Mouse (Mus musculus) spleen, postnatal 14 days (tissue): ENCODE measurements around the gene Sprr2a1.
"Not testable (repeated sequence)": the region's sequence is repeated elsewhere in the genome, so short reads cannot be mapped to it uniquely, and the experiment has no call there.

Source experiments
- DNase-seq, 2 experiments: peaks; one replicate each; pipeline ENCODE4 v3.0.0; 2021 to 2022; ENCODE audit warnings: low spot score in 2 of 2

Sprr2a1 gene

DNA sequence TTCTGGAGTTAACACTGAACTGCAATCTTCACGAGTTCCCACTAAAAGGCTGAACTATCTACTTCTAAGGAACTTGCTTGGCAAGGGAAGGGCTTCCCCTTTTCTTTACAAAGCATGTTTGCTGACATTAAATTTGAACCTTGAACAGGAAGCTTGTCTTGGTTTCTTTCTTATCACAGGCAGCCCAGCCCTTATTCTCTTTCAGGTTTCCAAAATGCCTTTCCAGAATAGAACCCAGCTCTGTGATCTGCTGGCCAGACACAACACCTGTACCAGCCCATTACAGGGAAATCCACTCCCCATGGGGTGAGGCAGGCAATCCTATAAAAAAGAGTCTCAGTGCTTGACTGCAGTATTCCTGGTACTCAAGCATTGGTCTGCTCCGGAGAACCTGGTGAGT is at the start of gene Sprr2a1, which contains the start of gene Sprr2a2:
TSS of gene Sprr2a1 (plus strand) at position 231 of the 400 bp plus-strand sequence.
TSS of gene Sprr2a2 (plus strand) at position 352 of the 400 bp plus-strand sequence.
- not testable (repeated sequence) for DNase-seq

DNA sequence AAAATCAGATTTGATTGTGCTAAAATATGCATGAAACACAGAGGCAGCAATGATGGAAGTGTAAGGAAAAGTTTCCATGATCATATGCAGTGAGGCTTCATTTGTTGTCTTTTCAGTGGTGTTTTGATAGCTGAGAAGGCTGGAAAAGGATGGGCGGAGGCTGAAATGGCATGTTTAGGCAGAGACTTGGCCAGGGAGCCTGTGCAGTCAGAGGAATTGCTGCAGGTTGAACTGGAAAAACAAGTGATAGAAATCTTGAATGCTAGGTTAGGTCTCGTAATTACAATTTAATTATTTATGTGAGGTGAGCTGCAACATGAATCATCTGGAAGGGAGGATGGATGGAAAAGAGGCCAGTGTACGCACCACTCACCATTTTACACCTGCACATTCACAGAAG is 45.8 kb upstream of the Sprr2a1 start:
- no peak for DNase-seq

DNA sequence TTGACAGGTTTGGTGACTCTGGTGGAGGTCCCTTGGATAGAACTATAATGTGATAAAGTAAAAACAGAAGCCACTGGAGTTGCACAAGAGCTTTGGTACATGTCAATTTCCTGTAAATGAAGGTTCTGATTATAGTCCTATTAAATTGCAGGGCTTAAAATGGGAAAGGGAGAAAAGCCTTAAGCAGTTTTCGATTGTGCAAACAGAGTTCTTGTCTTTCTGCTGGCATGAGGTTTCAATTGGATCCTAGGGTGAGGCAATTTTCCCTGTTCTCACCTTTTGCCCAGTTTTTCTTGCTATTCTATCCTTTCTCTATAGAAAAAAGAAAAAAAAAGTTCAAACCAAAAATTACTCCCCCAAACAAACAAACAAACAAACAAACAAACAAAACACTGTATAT is 38.7 kb upstream of the Sprr2a1 start:
- DNase-seq = no peak

DNA sequence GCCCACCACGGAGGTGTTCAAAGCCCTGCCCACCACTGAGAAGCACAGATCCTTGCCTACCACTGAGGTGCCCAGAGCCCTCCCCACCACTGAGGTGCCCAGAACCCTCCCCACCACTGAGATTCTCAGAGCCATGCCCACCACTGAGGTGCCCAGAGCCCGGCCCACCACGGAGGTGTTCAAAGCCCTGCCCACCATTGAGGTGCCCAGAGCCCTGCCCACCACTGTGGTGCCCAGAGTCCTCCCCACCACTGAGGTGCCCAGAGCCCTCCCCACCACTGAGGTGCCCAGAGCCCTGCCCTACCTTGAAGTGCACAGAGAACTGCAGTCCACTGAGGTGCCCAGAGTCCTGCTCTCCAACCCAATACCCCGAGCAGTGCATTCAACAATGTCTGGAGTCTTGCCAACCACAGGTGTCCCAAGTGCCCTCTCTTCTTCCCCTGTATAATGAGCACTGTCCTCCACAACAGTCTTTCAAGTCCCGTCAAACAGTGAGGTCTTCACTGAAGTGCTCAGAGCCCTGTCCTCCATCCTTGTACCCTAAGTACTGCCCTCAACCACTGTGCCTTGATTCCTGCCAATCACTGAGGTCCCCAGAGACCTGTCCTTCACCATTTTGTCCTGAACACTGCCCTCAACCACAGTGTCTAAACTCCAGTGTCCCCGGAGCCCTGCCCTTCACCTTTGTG is 19.9 kb upstream of the Sprr2a1 start:
- DNase-seq = no peak

DNA sequence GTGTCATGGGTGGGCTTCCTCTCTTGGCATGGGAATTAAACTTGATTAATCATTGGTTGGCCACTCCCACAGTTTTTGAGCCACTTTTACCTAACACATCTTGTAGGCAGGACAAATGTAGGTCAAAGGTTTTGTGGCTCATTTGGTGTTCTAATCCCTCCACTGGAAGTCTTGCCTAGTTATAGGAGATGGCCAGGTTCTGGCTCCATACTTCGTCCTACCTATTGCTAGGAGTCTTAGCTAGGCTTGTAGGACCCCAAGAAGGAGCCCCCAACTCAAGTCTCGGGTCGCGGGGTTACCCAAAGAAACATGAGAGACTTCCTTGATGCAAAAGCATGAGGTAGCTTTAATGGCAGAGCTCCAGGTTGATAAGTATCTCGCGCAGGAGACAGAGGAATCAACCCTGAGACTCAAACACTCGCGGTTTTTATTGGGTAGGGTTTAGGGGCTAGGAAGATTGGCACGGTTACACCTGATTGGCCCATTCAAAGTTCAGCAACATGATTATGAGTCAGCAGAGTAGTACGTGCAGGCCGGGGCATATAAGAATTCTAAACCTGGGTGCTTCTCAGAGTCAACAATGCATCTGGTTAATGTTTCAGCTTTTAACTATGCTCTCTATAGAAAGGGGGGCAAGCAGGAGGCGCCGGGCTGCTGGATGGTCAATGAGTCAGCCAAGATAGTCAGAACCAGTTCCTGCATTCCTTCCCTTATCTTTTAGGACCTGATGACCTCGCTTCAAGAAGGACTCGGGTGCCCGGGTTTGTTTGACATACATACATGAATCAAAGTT is 4.3 kb upstream of the Sprr2a1 start:
- DNase-seq = not testable (repeated sequence)

DNA sequence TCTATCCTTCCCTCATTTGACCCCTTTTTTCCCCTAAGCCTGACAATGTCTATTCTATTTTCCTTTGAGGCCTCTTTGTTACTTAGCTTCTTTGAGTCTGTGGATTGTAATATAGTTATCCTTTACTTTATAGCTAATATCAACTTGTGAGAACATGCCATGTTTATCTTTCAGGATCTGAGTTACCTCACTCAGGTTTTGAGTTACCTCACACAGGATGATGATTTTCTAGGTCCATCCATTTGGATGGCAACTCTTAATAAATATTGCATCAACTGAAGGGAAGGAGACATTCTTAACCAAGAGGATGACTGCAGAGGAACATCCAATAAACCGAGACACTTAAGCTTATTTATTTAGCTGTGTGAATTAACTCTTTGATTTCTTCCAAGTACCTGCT is 3.5 kb upstream of the Sprr2a1 start:
- DNase-seq = not testable (repeated sequence)

DNA sequence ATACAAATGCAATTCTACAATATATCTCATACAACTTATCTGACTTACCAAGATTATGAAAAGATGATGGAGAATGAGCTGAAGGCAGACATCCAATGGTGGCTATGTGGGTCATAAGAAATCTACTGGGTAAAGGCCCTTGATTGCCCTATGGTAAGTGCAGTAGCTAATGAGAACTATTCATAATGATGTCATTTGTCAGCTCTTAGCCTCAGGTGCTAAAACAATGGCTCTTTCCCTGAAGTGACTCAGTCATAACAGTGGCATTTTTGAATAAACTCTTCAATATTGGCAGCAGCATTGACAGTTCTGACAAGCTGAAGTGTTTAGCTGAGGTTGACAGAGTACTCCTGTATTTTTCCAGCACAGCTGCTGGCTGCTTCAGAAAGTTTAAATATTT is 1.9 kb upstream of the Sprr2a1 start:
- DNase-seq = not testable (repeated sequence)

DNA sequence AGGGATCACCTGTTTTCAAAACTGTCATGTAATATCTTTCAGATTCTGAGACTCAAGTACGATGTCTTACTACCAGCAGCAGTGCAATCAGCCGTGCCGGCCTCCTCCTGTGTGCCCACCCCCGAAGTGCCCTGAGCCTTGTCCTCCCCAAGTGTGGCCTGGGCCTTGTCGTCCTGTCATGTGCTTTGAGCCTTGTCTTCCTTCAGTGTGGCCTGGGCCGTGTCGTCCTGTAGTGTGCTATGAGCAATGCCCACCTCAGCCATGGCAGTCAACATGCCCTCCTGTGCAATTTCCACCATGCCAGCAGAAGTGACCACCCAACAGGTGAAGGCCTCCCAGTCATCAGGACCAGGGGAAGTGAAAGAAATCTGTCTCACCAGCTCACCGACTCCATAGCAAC is 3.4 kb downstream of the Sprr2a1 start:
- DNase-seq = not testable (repeated sequence)

DNA sequence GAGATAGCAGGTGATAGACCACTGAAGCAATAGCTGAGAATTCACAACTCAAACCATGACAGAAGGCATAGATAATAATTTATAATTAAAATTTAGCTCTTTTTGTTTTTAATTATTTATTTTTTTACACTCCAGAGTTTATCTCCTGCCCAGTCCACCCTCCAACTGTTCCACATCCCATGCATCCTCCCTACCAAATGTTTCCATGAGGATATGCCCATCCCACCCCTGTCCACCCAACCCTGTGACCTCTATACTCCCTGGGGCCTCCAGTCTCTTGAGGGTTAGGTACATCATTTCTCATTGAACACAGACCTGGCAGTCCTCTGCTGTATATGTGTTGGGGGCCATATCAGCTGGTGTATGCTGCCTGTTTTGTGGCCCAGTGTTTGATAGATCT is 8.1 kb downstream of the Sprr2a1 start:
- not testable (repeated sequence) for DNase-seq

DNA sequence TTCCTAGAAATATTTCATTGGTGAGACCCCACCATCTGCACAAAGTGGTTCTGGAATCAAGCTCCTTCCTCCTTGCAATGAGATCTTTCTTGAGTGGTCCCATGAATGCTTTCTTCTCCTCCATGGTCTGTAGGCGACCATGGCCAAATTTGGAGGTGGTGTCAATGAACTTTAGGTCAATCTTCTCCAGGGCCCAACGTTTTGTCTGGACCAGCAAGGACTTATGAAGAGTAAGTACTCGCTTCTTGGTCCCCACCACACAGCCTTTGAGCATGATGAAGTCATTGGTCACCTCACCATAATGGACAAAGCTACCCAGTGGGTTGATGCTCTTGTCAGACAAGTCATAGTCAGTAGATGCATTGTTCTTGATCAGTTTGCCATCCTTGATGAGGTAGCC is 11.8 kb downstream of the Sprr2a1 start:
- DNase-seq = not testable (repeated sequence)

DNA sequence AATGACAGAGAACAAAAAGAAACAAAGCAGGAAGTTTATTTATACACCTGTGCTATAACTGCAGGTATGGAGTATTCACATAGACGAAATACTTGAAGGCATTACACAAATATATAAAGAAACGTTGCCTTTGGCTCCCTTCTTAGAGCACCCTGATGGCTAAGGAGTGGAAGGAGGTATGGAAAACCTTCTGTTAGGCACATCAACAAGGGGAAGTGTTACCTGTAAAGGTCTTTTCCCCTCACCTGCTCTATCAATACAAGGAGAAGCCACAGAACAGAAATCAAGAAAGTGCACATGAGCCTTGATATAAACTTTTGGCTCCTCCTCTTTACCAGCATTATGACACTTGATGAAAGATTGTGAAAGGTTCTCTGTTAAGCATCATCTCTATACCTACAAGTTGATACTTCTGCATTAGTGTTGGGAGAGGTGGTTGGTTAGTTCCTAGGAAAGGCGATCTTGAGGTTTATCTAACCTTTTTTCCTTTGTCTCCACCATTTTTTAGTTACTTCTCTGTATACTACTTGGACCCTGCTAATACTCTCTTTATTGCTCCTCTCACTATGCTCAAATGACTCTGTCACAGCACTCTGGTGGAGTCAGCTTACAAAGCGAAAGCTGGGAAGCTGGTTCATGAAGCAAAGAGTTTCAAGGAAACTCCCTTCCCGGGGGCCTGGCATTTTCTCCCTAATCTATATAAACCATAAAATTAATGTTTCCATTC is 21.0 kb downstream of the Sprr2a1 start:
- not testable (repeated sequence) for DNase-seq

DNA sequence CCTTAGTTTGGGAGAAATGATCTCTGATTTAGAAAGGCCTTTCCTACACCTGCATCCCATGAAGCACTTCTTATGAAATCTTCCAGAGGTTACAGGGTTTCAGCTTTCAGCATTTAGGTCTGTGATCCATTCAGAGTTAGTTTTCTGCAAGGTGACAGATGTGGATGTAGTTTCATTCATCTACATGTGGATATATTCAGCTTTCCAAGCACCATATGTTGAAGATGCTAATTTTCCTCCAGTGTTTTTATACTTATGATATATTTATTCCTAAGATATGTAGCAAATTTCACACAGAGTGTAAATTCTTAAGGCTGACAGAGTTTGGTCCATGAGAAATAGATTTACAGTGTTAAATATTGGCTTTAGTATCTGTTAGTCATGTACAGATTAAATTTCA is 23.1 kb downstream of the Sprr2a1 start:
- not testable (repeated sequence) for DNase-seq

DNA sequence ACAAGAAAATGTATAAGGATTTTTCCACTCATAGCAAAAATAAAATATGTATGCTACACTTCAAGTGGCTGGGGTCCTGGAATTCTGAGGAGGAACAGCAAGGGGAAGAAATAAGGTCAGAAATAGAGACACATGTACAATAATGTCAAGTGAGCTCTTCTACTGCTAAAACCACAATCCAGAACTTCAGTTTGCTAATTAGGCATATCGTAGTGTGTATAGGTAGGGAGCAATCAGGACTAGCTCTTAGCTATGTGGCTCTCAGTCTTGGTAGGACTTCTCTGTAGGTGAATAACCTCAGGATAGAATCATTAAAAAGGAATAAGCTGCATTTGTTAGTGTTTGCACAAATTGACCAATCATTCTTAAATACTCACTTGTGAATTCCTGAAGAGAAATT is 23.6 kb downstream of the Sprr2a1 start:
- not testable (repeated sequence) for DNase-seq

DNA sequence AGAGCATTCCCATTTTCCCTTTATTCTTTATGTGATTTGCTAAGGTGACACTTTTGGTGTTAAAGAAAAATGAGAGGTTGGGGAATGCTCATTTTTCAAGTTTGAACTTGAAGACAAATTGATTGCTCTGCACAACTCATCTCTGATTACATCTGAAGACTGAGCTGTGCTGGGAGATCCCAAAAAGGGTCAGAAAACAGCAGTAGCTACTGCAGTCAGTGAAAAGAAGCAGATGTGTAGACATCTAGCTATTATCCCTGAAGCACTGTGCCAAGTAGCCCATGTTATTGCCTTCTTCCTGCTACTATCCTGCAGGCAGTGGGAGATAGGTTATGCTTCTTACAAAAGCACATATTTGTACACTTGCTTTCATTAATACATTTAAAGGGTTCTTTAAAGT is 29.2 kb downstream of the Sprr2a1 start:
- not testable (repeated sequence) for DNase-seq

DNA sequence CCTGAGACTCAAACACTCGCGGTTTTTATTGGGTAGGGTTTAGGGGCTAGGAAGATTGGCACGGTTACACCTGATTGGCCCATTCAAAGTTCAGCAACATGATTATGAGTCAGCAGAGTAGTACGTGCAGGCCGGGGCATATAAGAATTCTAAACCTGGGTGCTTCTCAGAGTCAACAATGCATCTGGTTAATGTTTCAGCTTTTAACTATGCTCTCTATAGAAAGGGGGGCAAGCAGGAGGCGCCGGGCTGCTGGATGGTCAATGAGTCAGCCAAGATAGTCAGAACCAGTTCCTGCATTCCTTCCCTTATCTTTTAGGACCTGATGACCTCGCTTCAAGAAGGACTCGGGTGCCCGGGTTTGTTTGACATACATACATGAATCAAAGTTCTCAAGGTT is 30.6 kb downstream of the Sprr2a1 start:
- DNase-seq = not testable (repeated sequence)

DNA sequence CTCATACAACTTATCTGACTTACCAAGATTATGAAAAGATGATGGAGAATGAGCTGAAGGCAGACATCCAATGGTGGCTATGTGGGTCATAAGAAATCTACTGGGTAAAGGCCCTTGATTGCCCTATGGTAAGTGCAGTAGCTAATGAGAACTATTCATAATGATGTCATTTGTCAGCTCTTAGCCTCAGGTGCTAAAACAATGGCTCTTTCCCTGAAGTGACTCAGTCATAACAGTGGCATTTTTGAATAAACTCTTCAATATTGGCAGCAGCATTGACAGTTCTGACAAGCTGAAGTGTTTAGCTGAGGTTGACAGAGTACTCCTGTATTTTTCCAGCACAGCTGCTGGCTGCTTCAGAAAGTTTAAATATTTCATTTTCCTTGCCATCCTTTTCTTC is 32.9 kb downstream of the Sprr2a1 start:
- DNase-seq = not testable (repeated sequence)

DNA sequence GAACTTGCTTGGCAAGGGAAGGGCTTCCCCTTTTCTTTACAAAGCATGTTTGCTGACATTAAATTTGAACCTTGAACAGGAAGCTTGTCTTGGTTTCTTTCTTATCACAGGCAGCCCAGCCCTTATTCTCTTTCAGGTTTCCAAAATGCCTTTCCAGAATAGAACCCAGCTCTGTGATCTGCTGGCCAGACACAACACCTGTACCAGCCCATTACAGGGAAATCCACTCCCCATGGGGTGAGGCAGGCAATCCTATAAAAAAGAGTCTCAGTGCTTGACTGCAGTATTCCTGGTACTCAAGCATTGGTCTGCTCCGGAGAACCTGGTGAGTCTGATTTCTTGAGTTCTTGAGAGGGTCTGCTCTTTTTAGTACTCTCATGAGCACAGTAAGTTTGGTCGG is 34.9 kb downstream of the Sprr2a1 start:
- not testable (repeated sequence) for DNase-seq

DNA sequence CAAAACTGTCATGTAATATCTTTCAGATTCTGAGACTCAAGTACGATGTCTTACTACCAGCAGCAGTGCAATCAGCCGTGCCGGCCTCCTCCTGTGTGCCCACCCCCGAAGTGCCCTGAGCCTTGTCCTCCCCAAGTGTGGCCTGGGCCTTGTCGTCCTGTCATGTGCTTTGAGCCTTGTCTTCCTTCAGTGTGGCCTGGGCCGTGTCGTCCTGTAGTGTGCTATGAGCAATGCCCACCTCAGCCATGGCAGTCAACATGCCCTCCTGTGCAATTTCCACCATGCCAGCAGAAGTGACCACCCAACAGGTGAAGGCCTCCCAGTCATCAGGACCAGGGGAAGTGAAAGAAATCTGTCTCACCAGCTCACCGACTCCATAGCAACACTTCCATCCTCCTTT is 38.3 kb downstream of the Sprr2a1 start:
- not testable (repeated sequence) for DNase-seq

DNA sequence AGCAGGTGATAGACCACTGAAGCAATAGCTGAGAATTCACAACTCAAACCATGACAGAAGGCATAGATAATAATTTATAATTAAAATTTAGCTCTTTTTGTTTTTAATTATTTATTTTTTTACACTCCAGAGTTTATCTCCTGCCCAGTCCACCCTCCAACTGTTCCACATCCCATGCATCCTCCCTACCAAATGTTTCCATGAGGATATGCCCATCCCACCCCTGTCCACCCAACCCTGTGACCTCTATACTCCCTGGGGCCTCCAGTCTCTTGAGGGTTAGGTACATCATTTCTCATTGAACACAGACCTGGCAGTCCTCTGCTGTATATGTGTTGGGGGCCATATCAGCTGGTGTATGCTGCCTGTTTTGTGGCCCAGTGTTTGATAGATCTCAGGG is 42.9 kb downstream of the Sprr2a1 start:
- DNase-seq = not testable (repeated sequence)

DNA sequence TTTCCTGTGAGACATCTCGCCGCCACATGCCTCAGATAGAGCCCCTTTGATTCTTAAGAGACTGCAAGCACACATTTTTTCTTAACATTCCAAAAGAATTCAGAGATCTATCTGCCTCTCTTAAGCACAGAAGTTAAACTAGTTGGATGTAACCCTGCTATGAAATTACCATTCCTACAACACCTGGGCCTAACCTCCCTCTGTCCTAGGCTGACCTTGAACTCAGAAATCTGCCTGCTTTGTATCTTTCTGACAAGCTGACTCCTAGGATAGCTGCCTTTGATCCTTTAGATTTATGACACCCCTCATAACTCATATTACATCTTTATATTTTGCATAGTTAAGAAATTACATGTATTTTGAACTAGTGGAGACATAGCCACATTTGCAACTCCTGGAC is 47.9 kb downstream of the Sprr2a1 start:
- not testable (repeated sequence) for DNase-seq
